Mouse (Mus musculus): ENCODE results near the gene R3hdm2.

The R3hdm2 gene

DNA sequence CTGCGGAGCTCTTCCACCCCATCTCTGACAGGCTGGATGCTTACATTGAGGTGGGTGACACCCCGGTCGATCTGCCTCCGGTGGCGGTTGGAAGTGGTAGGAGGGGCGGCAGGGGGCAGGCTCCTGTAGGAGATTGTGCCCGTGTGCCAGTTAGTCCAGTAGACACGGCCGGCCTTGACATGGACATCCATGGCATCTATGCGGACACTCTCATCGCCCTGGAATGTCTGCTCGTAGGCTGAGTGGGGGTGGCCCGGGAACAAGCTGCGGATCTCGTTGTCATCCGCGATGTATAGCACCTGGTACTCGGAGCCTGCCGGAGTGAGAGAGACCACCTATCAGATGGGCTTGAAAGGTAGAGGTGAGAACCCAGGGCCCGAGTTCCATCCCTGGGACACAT is 164.2 kb downstream of the R3hdm2 start:
- DNase-seq (ENCODE audit: low spot score): no peak

GRCm38 (mm10) chr10:127546505-127546904 is 166.4 kb downstream of the R3hdm2 start:
- DNase-seq (ENCODE audit: low spot score): no peak

DNA sequence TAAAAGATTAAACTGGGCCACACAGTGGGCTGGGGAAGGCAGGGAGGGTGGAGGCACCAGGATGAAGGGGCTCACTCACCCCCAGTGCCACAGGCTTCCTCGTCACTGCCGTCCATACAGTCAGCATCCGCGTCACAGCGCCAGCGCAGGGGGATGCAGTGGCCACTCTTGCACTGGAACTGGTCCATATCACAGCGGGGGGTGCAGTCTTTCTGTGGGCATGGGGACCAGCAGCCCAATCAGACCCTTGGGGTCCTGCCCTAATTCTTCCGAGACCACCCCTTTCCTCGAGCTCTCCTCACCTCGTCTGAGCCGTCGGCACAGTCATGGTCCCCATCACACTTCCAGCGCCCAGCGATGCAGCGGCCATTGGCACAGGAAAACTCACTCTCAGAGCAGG is 168.1 kb downstream of the R3hdm2 start:
- DNase-seq (ENCODE audit: low spot score): no peak

All from testis, postnatal 10 days (tissue).